Mouse (Mus musculus): ENCODE results near the gene Rasl11b. TPM values are rescaled to one million over a fixed set of nuclear protein-coding genes. Genes with fewer than 3 reads are reported as not detected.

The Rasl11b gene
- 7.7 and 10.1 TPM in 2 replicates for polyA plus RNA-seq (2012; rRNA removed)

DNA sequence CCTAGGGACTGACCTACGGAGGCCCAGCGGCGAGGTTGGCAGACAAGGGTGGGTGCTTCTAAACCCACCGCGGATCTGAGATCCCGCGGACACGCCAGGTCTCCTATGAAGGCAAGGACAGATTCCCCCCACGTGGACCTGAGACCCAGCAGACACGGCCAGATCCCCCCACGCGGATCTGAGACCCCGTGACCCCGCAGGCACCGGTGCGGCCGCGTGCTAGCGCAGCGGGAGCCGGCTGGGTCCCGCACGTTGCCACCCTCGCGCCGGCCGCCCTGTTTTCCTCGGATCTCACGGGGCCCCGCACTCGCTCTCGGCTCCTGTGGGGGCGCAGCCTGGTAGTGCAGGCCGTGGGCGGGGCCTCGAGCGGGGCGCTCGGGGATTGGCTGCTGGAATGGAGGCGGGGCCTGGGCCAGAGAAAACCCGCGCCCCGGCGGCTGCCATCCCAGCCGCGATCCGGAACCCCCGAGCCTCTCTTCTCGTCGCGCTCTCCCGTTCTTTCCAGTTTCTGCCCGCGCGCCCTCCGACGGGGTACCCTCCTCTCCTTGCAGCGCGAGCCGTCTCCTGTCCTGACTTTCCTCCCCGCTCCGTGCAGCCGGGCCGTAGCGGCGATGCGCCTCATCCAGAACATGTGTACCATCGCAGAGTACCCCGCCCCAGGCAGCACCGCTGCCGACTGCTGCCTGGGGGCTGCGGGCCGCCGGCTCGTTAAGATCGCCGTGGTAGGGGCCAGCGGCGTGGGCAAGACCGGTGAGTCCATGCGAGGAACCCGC, at the start of gene Rasl11b:
Rasl11b (plus strand) TSS at position 446 of the 773 bp plus-strand sequence.
- Histone ChIP-seq H3K27ac (ENCODE audit: insufficient read depth, low read depth, low read length) (no peak within 1 kb of the TSS), H3K4me1 (ENCODE audit: control insufficient read depth, insufficient read depth, insufficient read length, low read length) (peaks cover 16% of the 10 kb centered on the region), H3K4me3 (ENCODE audit: low read depth, low read length) (peak within 1 kb of the TSS; percentile 84), H3K36me3 (ENCODE audit: control insufficient read depth, insufficient read depth, low read length) (no peaks in the 10 kb centered on the region), H3K27me3 (ENCODE audit: control insufficient read depth, insufficient read depth, low read length) (no peaks in the 10 kb centered on the region)
- TF ChIP-seq POLR2A (IDR thresholded peaks at IDR 0.05; ENCODE audit: low read depth, low read length) (peak; percentile 86), CTCF (IDR thresholded peaks at IDR 0.05; ENCODE audit: extremely low read depth, insufficient read length, insufficient replicate concordance, low read depth, low read length) (no peak)
- under 1% methylated on average over 81 of the region's 82 CpGs for WGBS

DNA sequence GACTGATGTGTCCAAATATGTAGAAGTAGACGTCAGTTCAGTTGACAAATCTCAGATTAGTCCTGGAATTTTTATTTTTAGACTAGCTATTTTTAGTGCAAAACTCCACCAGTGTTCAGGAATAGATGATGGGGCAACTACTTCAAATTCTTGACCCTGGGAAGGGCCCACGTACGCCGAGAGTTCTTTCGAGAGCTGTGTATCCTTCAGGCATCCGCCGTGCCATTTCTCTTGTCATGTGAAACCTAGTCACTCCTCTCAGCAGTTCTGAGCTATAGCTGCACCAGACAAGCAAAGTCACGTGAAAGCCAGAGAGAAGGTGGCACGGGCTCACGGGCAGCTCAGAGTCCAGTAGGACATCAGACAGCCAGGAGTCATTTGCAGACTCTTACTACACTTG, 47.5 kb upstream of the Rasl11b start:
- no peaks in the 10 kb centered on the region for H3K27me3 ChIP-seq (ENCODE audit: control insufficient read depth, insufficient read depth, low read length)
- WGBS: 79% methylated on average over 10 of the region's 10 CpGs
- TF ChIP-seq POLR2A (IDR thresholded peaks at IDR 0.05; ENCODE audit: low read depth, low read length): no peak
- no peak for TF ChIP-seq CTCF (IDR thresholded peaks at IDR 0.05; ENCODE audit: extremely low read depth, insufficient read length, insufficient replicate concordance, low read depth, low read length)
- H3K27ac ChIP-seq (ENCODE audit: insufficient read depth, low read depth, low read length): no peak overlapping the region
- H3K36me3 ChIP-seq (ENCODE audit: control insufficient read depth, insufficient read depth, low read length): no peaks in the 10 kb centered on the region
- H3K4me3 ChIP-seq (ENCODE audit: low read depth, low read length): no peak overlapping the region
- H3K4me1 ChIP-seq (ENCODE audit: control insufficient read depth, insufficient read depth, insufficient read length, low read length): no peaks in the 10 kb centered on the region

DNA sequence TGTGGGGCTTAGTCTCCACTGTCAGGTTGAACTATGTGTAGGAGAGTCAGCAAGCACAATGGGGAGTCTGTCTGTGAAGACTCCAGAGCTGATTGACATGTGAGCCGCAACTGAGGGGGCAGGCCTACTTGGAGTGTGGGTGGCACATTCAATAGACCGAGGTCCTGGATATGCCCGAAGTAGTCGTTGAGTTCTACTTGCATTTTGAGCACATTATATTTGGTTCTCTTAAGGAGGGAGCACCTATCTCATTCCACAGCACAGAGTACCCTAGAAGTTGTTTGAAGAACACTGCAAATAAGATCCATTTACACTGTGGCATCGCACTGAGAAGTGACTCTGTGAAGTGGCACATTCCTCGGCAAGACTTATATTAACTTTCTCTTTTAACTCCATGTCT, 45.1 kb upstream of the Rasl11b start:
- H3K36me3 ChIP-seq (ENCODE audit: control insufficient read depth, insufficient read depth, low read length): no peaks in the 10 kb centered on the region
- WGBS: 87% methylated on average over 6 of the region's 6 CpGs
- no peaks in the 10 kb centered on the region for H3K4me1 ChIP-seq (ENCODE audit: control insufficient read depth, insufficient read depth, insufficient read length, low read length)
- no peak for TF ChIP-seq POLR2A (IDR thresholded peaks at IDR 0.05; ENCODE audit: low read depth, low read length)
- no peak for TF ChIP-seq CTCF (IDR thresholded peaks at IDR 0.05; ENCODE audit: extremely low read depth, insufficient read length, insufficient replicate concordance, low read depth, low read length)
- H3K27me3 ChIP-seq (ENCODE audit: control insufficient read depth, insufficient read depth, low read length): no peaks in the 10 kb centered on the region
- no peak overlapping the region for H3K27ac ChIP-seq (ENCODE audit: insufficient read depth, low read depth, low read length)
- H3K4me3 ChIP-seq (ENCODE audit: low read depth, low read length): no peak overlapping the region

DNA sequence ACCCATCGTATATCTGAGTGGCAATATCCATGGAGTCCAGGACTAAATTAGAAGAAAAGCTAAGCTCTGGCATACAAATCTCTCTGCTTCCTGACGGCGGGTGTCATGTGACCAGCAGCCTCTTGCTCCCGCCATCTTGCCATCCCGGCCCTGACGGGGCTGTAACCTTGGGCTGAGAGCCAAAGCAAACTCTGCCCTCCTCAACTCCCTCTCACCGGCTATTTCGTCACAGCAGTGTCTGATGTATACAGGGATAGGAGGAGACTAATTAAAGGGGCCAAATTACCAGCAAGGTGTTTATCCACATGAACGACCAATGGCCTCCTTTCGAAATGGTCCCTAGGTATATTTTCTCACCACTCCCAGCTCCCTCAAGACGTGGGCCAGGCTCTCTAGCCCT, 43.3 kb upstream of the Rasl11b start:
- Histone ChIP-seq H3K27ac (ENCODE audit: insufficient read depth, low read depth, low read length) (no peak overlapping the region), H3K4me1 (ENCODE audit: control insufficient read depth, insufficient read depth, insufficient read length, low read length) (no peaks in the 10 kb centered on the region), H3K4me3 (ENCODE audit: low read depth, low read length) (no peak overlapping the region), H3K27me3 (ENCODE audit: control insufficient read depth, insufficient read depth, low read length) (no peaks in the 10 kb centered on the region), H3K36me3 (ENCODE audit: control insufficient read depth, insufficient read depth, low read length) (no peaks in the 10 kb centered on the region)
- TF ChIP-seq CTCF (IDR thresholded peaks at IDR 0.05; ENCODE audit: extremely low read depth, insufficient read length, insufficient replicate concordance, low read depth, low read length) (no peak), POLR2A (IDR thresholded peaks at IDR 0.05; ENCODE audit: low read depth, low read length) (no peak)
- WGBS: 45% methylated on average over 11 of the region's 11 CpGs

DNA sequence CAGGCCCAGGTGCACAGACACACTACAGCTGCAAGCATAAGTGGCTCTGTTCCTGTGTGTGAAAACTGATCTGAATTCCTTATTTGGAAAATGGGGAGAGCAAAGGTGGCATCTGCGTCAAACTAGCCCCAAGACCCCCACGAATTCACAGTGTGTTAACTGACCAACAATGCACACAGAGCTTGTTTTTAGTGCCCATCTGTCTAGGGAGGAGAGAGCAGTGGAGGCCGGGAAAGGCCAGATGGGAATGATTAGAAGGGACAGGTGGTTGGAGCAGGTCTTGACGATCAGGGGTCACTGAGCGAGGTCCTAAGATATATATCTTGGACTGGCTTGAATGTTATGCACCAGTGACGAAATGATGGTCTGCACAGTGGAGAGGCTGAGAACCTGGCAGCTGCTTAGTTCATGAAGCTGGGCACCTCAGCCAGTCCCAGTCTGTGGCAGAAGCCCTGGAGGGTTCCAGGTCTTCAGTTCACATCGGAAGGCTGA, 39.2 kb upstream of the Rasl11b start:
- Histone ChIP-seq H3K4me3 (ENCODE audit: low read depth, low read length) (no peak overlapping the region), H3K36me3 (ENCODE audit: control insufficient read depth, insufficient read depth, low read length) (no peaks in the 10 kb centered on the region), H3K27me3 (ENCODE audit: control insufficient read depth, insufficient read depth, low read length) (no peaks in the 10 kb centered on the region), H3K4me1 (ENCODE audit: control insufficient read depth, insufficient read depth, insufficient read length, low read length) (peaks cover 3% of the 10 kb centered on the region; the same call in 1 of the 2 replicates), H3K27ac (ENCODE audit: insufficient read depth, low read depth, low read length) (no peak overlapping the region)
- no peak for TF ChIP-seq CTCF (IDR thresholded peaks at IDR 0.05; ENCODE audit: extremely low read depth, insufficient read length, insufficient replicate concordance, low read depth, low read length)
- TF ChIP-seq POLR2A (IDR thresholded peaks at IDR 0.05; ENCODE audit: low read depth, low read length): no peak
- WGBS: 89% methylated on average over 7 of the region's 7 CpGs

DNA sequence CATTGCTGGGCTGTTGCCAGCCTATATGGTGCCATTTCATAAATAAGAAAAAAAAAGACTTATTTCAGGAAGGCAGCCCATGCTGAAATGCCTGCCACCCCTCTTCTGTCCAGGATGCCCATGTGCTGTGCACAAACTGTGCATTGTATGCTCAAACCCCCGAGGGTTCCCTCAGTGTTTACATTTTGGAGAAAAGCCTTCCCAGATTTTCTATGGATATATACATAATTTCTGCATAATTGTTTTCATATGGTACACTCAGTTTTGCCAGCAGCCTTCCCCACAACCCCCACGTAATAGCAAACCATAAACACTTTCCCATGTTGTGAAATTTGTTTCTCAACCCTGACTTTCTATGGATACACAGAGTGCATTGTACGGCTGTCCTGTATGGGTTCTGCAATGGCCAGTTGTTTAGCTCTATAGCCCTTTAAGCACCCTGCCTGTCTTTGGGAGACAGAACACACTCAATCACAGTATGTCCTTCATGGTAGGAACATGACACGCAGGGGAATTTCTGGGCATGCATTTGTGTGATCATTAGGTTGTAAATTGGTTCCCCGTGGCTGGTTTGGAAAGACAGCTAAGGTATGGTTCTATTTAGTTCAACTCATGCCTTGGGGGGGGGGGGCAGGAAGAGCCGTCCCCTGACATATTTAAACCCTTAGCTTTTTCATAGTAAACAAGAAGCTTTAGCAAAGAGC, 36.0 kb upstream of the Rasl11b start:
- no peaks in the 10 kb centered on the region for H3K27me3 ChIP-seq (ENCODE audit: control insufficient read depth, insufficient read depth, low read length)
- no peak overlapping the region for H3K27ac ChIP-seq (ENCODE audit: insufficient read depth, low read depth, low read length)
- H3K36me3 ChIP-seq (ENCODE audit: control insufficient read depth, insufficient read depth, low read length): no peaks in the 10 kb centered on the region
- 91% methylated on average over 6 of the region's 6 CpGs for WGBS
- H3K4me3 ChIP-seq (ENCODE audit: low read depth, low read length): no peak overlapping the region
- TF ChIP-seq POLR2A (IDR thresholded peaks at IDR 0.05; ENCODE audit: low read depth, low read length) (no peak), CTCF (IDR thresholded peaks at IDR 0.05; ENCODE audit: extremely low read depth, insufficient read length, insufficient replicate concordance, low read depth, low read length) (no peak)
- H3K4me1 ChIP-seq (ENCODE audit: control insufficient read depth, insufficient read depth, insufficient read length, low read length): peaks cover 20% of the 10 kb centered on the region

DNA sequence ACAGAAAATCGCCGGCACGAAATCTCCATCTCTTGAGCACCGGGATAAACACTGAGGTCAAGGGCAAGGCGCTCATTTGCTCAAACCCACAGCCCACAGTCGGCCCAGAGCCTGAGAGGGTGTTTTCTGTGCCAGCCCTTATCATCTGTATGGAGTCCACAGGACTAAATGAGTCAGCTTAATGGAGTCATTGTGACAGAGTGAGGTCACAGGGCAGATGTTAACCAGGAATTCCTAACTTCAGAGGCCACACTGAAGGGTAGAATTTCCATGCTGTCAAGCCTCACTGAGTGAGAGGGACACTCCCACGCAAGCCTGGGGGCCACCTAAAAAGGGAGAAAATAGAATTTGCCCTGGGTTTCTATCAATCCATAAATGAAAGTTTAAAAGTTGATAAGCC, 35.2 kb upstream of the Rasl11b start:
- Histone ChIP-seq H3K36me3 (ENCODE audit: control insufficient read depth, insufficient read depth, low read length) (no peaks in the 10 kb centered on the region), H3K4me3 (ENCODE audit: low read depth, low read length) (no peak overlapping the region), H3K27ac (ENCODE audit: insufficient read depth, low read depth, low read length) (no peak overlapping the region), H3K4me1 (ENCODE audit: control insufficient read depth, insufficient read depth, insufficient read length, low read length) (peaks cover 22% of the 10 kb centered on the region), H3K27me3 (ENCODE audit: control insufficient read depth, insufficient read depth, low read length) (no peaks in the 10 kb centered on the region)
- TF ChIP-seq CTCF (IDR thresholded peaks at IDR 0.05; ENCODE audit: extremely low read depth, insufficient read length, insufficient replicate concordance, low read depth, low read length) (no peak), POLR2A (IDR thresholded peaks at IDR 0.05; ENCODE audit: low read depth, low read length) (no peak)
- 41% methylated on average over 7 of the region's 7 CpGs for WGBS

Data from small intestine, adult 2 months (tissue).